Mouse (Mus musculus) C2C12 (cell line): ENCODE measurements around the gene Gsg1. TPM values are rescaled to one million over a fixed set of nuclear protein-coding genes. Genes with fewer than 3 reads are reported as not detected.
A peak's percentile ranks its signal among the peaks of the same experiment; 100 is the strongest.

ENCODE experiments used
- H3K27me3 ChIP-seq: one replicate; pipeline ENCODE4 v1.6.1; 2011; ENCODE audit not compliant: control insufficient read depth, insufficient read depth, insufficient read length
- H3K36me3 ChIP-seq: one replicate; pipeline ENCODE4 v1.6.1; 2011; ENCODE audit not compliant: control insufficient read depth, insufficient read depth
- H3K4me3 ChIP-seq: one replicate; pipeline ENCODE4 v1.5.1; 2011; ENCODE audit warnings: mild to moderate bottlenecking, control low read depth; ENCODE audit not compliant: poor library complexity, insufficient read depth, severe bottlenecking
- H3K79me2 ChIP-seq: one replicate; pipeline ENCODE4 v1.6.1; 2011; ENCODE audit not compliant: control insufficient read depth, insufficient read depth
- H3K79me3 ChIP-seq: one replicate; pipeline ENCODE4 v1.6.1; 2011; ENCODE audit warnings: low read depth, control low read depth
- H3ac ChIP-seq: one replicate; pipeline ENCODE3; 2011; ENCODE audit warnings: low read depth; ENCODE audit not compliant: control insufficient read depth, insufficient read length
- CEBPB ChIP-seq: IDR thresholded peaks from one replicate; pipeline ENCODE4 v1.6.1; 2011; ENCODE audit warnings: low read depth, mild to moderate bottlenecking, control low read depth, moderate library complexity
- CTCF ChIP-seq: IDR thresholded peaks from one replicate; pipeline ENCODE4 v1.5.1; 2011; ENCODE audit not compliant: control insufficient read depth, insufficient read depth, insufficient read length
- FOSL1 ChIP-seq: IDR thresholded peaks from one replicate; pipeline ENCODE4 v1.8.0; 2011; ENCODE audit warnings: mild to moderate bottlenecking, low read length; ENCODE audit not compliant: poor library complexity, insufficient read depth, severe bottlenecking
- MAX ChIP-seq: IDR thresholded peaks from one replicate; pipeline ENCODE4 v1.6.1; 2011; ENCODE audit warnings: mild to moderate bottlenecking, control low read depth
- MYOD1 ChIP-seq: IDR thresholded peaks from one replicate; pipeline ENCODE4 v1.6.1; 2011; ENCODE audit warnings: low read depth; ENCODE audit not compliant: control insufficient read depth, insufficient read length
- MYOG ChIP-seq: IDR thresholded peaks from one replicate; pipeline ENCODE4 v1.6.1; 2011; ENCODE audit not compliant: control insufficient read depth, insufficient read length; ENCODE audit errors: extremely low read depth
- USF1 ChIP-seq: IDR thresholded peaks from one replicate; pipeline ENCODE4 v1.6.1; 2011; ENCODE audit warnings: low read depth, mild to moderate bottlenecking, control low read depth, moderate library complexity
- polyA plus RNA-seq: library from polyadenylated mRNA; unstranded; fragments of >200 nt; fragmentation: generic; extraction: Trizol; gene quantifications from one replicate; pipeline ENCODE4 v1.2.1, GENCODE M21; 2012; ENCODE audit warnings: missing spikeins

Gene Gsg1
- polyA plus RNA-seq, 1 experiment: 0.15 TPM

DNA sequence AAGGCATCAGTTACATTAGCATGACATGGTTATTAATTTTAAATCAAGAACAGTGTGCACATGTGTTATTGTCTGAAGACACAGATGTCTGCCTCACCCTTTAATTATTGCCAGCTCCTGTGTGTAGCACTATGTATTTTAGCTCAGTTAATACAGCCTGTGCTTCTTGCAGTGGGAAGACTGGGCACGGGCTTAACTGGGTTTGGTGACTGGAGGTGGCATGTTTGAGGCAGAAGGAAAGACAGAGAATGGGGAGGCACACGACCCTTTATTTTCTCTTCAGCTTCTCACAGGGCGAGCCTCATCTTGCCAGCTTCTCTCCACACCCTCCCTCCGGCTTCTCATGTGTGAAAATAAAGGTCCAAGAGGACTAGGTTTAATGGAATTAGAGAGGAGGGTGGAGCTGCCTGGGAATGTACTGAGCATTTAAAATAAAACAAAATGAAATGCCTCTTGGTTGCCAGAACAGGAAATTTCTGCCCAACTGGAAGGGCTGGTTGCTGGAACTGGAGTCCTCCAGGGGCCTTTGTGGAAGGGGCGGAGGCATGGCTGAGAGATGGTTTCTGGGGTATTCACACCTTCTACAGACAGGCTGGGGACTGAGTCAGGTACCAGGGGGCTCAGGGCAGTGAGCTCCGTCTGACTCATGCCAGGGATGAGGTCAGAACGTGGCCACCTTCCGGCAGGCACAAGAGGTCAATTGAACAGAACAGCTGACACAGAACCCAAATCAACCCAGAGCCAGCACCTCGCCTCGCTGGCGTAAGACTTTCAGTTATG is 41.1 kb upstream of the Gsg1 start:
- H3K27me3 ChIP-seq: no peaks in the 10 kb centered on the region
- no peaks in the 10 kb centered on the region for H3K79me2 ChIP-seq

GRCm38 (mm10) chr6:135294150-135294549 is 40.0 kb upstream of the Gsg1 start:
- no peaks in the 10 kb centered on the region for H3K27me3 ChIP-seq
- TF ChIP-seq CEBPB (no peak), FOSL1 (no peak), CTCF (no peak), MYOD1 (no peak), MAX (no peak), MYOG (no peak), USF1 (no peak)
- no peak overlapping the region for H3K4me3 ChIP-seq
- no peaks in the 10 kb centered on the region for H3K79me3 ChIP-seq
- no peak overlapping the region for H3ac ChIP-seq
- no peaks in the 10 kb centered on the region for H3K79me2 ChIP-seq
- H3K36me3 ChIP-seq: no peaks in the 10 kb centered on the region

More for the DNA sequence above, 41.1 kb upstream of the Gsg1 start:
- Histone ChIP-seq H3ac (peak overlapping the region; percentile 37), H3K36me3 (no peaks in the 10 kb centered on the region), H3K4me3 (no peak overlapping the region), H3K79me3 (no peaks in the 10 kb centered on the region)
- TF ChIP-seq MYOD1: peak; percentile 94
- peak; percentile 85 for TF ChIP-seq MAX
- no peak for TF ChIP-seq CTCF
- no peak for TF ChIP-seq MYOG
- no peak for TF ChIP-seq CEBPB
- no peak for TF ChIP-seq USF1
- peak; percentile 74 for TF ChIP-seq FOSL1

DNA sequence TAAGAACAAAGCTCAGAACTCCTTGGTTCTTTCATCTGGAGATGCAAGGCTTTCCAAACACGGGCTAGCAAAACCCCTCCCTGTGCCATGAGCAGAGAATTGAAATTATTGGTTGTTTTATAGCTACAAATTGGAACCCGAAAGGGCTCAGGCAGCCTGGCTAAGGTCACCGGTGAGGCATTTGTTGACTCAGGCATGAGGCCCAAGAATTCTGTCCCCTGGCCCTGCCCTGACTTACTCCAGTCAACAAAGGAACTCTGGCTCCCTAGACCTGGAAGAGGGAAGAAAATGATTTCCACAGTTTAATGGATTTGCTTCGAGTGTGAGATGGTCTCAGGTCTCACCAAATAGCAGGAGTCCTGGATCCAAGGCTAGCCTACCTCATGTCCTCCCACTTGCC is 38.2 kb upstream of the Gsg1 start:
- Histone ChIP-seq H3K27me3 (no peaks in the 10 kb centered on the region), H3ac (no peak overlapping the region), H3K79me2 (no peaks in the 10 kb centered on the region), H3K4me3 (no peak overlapping the region), H3K79me3 (no peaks in the 10 kb centered on the region), H3K36me3 (no peaks in the 10 kb centered on the region)
- TF ChIP-seq USF1: no peak
- no peak for TF ChIP-seq MYOD1
- TF ChIP-seq FOSL1: no peak
- TF ChIP-seq CEBPB: no peak
- TF ChIP-seq MYOG: no peak
- no peak for TF ChIP-seq MAX
- no peak for TF ChIP-seq CTCF

GRCm38 (mm10) chr6:135279856-135280255 is 25.7 kb upstream of the Gsg1 start:
- no peaks in the 10 kb centered on the region for H3K79me2 ChIP-seq
- H3K27me3 ChIP-seq: no peaks in the 10 kb centered on the region
- TF ChIP-seq MYOG (no peak), CEBPB (no peak), MYOD1 (no peak), CTCF (no peak), USF1 (no peak), MAX (no peak), FOSL1 (no peak)
- H3ac ChIP-seq: no peak overlapping the region
- no peaks in the 10 kb centered on the region for H3K79me3 ChIP-seq
- no peak overlapping the region for H3K4me3 ChIP-seq
- H3K36me3 ChIP-seq: no peaks in the 10 kb centered on the region

DNA sequence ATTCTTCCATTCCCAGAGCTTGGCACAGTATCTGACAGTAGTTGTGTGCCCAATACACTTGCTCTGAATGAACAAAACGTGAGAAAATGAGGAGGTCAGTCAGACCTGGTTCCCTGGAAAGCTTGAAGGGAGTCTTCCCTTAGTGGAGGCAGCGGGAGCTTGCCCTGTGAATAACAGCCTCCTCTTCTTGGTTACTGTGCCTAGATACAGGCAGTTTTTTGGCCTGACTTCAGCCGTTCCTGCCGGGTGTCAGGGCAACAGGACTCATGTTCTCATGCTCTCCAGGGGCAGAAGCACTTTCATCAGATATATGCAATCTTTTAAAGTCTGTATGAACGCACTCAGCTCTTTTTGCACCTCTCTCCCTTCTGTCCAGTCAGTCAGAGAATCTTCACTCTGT is 25.1 kb upstream of the Gsg1 start:
- Histone ChIP-seq H3K4me3 (no peak overlapping the region), H3K27me3 (no peaks in the 10 kb centered on the region)

More for the DNA sequence above, 25.1 kb upstream of the Gsg1 start:
- H3K36me3 ChIP-seq: no peaks in the 10 kb centered on the region
- no peaks in the 10 kb centered on the region for H3K79me2 ChIP-seq
- no peak overlapping the region for H3ac ChIP-seq
- TF ChIP-seq CEBPB (no peak), USF1 (no peak), MAX (no peak), MYOD1 (no peak), MYOG (no peak), CTCF (no peak), FOSL1 (no peak)
- H3K79me3 ChIP-seq: no peaks in the 10 kb centered on the region
